11 mouse cellular contexts compared by ENCODE assay signal in genomic region chr16:7527923-7528776, GRCm38 (mm10).
DNase-seq lines count a peak whose midpoint lies in the region; ATAC-seq lines count a peak whose summit lies in the region.
"Had no signal": no experiment of that assay in that cellular context is flagged by ENCODE, and none has a peak within 500 bp of the region (broad histone marks: within the 10 kb centered on the region; RNA-seq: fewer than 3 reads in every experiment).

No protein-coding gene starts in this region.

- no peak overlapping the region for H3K4me3 ChIP-seq in embryonic facial prominence, embryonic 10.5 days
- H3K4me3 ChIP-seq in forebrain, embryonic 16.5 days (replicated peaks; ENCODE audit: low read length): no peak overlapping the region
- no peak overlapping the region for H3K4me3 ChIP-seq in limb, embryonic 15.5 days
- H3K4me3 ChIP-seq: kidney, embryonic 15.5 days had no signal

- intact Hi-C loops in left cerebral cortex, postnatal 36 days (cut with DNase I): no loop called here

- H3K4me2 ChIP-seq in forebrain, embryonic 16.5 days (ENCODE audit: low read length): peak overlapping the region; percentile 16
- H3K4me2 ChIP-seq in limb, embryonic 15.5 days: peak overlapping the region; percentile 20; the same call in 1 of the 2 replicates
- H3K4me2 ChIP-seq: kidney, embryonic 15.5 days had no signal

- H3K4me1 ChIP-seq in embryonic facial prominence, embryonic 10.5 days: peaks cover 14% of the 10 kb centered on the region
- peaks cover 16% of the 10 kb centered on the region for H3K4me1 ChIP-seq in forebrain, embryonic 16.5 days (replicated peaks; ENCODE audit: control insufficient read depth, insufficient read depth, low read length)
- H3K4me1 ChIP-seq in limb, embryonic 15.5 days: peaks cover 15% of the 10 kb centered on the region; the same call in 1 of the 2 replicates

- WGBS in embryonic facial prominence, embryonic 10.5 days: 50% methylated on average over 6 of the region's 6 CpGs
- 12% methylated on average over 6 of the region's 6 CpGs for WGBS in forebrain, embryonic 16.5 days
- WGBS in limb, embryonic 15.5 days: 18% methylated on average over 6 of the region's 6 CpGs

- no peaks in the 10 kb centered on the region for H3K9me3 ChIP-seq in embryonic facial prominence, embryonic 10.5 days
- H3K9me3 ChIP-seq in forebrain, embryonic 16.5 days (ENCODE audit: control insufficient read depth, low read length): no peaks in the 10 kb centered on the region
- H3K9me3 ChIP-seq in limb, embryonic 15.5 days: no peaks in the 10 kb centered on the region
- H3K9me3 ChIP-seq: kidney, embryonic 15.5 days had no signal

- no peak for ATAC-seq in cerebellum, adult (ENCODE audit: insufficient number of reproducible peaks, low FRiP score, low TSS enrichment)
- peak; percentile 91 for ATAC-seq in forebrain, embryonic 16.5 days
- ATAC-seq in limb, embryonic 15.5 days (ENCODE audit: insufficient number of reproducible peaks, low FRiP score, low TSS enrichment, low read depth): no peak

- no peak overlapping the region; the same call in 1 of the 2 replicates for H3K9ac ChIP-seq in forebrain, embryonic 16.5 days (replicated peaks; ENCODE audit: low read depth, low read length)
- H3K9ac ChIP-seq in limb, embryonic 15.5 days: no peak overlapping the region
- H3K9ac ChIP-seq: kidney, embryonic 15.5 days had no signal

- no peaks in the 10 kb centered on the region for H3K27me3 ChIP-seq in embryonic facial prominence, embryonic 10.5 days (replicated peaks; ENCODE audit: low read depth, poor library complexity, severe bottlenecking)
- 0 out of 2 replicates have a peak, but pooled peaks cover 3% of the 10 kb centered on the region for H3K27me3 ChIP-seq in forebrain, embryonic 16.5 days (replicated peaks; ENCODE audit: control insufficient read depth, insufficient read depth, low read length)
- H3K27me3 ChIP-seq in limb, embryonic 15.5 days: no peaks in the 10 kb centered on the region
- H3K27me3 ChIP-seq: kidney, embryonic 15.5 days had no signal

- peak; percentile 9 to 24 for DNase-seq in cerebellum, postnatal 10 days
- DNase-seq in embryonic facial prominence, embryonic 10.5 days (ENCODE audit: low spot score): no peak
- no peak for DNase-seq in frontal cortex, postnatal 36 days (ENCODE audit: low spot score in 2 of 2)
- DNase-seq in adrenal gland, postnatal 10 days: no peak
- DNase-seq in left cerebral cortex, postnatal 36 days (ENCODE audit: low spot score in 2 of 2): no peak
- DNase-seq: lung, adult 18-20 months; spleen, adult 18-20 months had no signal

- no peaks in the 10 kb centered on the region for H3K36me3 ChIP-seq in embryonic facial prominence, embryonic 10.5 days (replicated peaks)
- H3K36me3 ChIP-seq in forebrain, embryonic 16.5 days (ENCODE audit: control insufficient read depth, insufficient read depth): no peaks in the 10 kb centered on the region
- no peaks in the 10 kb centered on the region for H3K36me3 ChIP-seq in limb, embryonic 15.5 days
- H3K36me3 ChIP-seq: kidney, embryonic 15.5 days had no signal

- peak overlapping the region; percentile 69; the same call in 1 of the 2 replicates for H3K27ac ChIP-seq in embryonic facial prominence, embryonic 10.5 days (replicated peaks)
- H3K27ac ChIP-seq in forebrain, embryonic 16.5 days (ENCODE audit: low read length): peak overlapping the region; percentile 16; the same call in 1 of the 2 replicates
- H3K27ac ChIP-seq in limb, embryonic 15.5 days: peak overlapping the region; percentile 67
- H3K27ac ChIP-seq: kidney, embryonic 15.5 days had no signal

Comparison
In these comparisons a context has a peak if more than half of its experiments do, and no peak if none do; other contexts are left out.
1. DNase-seq: peak in cerebellum, postnatal 10 days (2 of 2); none in embryonic facial prominence, embryonic 10.5 days (single experiment), frontal cortex, postnatal 36 days (0 of 2), adrenal gland, postnatal 10 days (single experiment) and left cerebral cortex, postnatal 36 days (0 of 2).
2. H3K27ac ChIP-seq: peak in every context shown above with its lines; median percentile 69 in embryonic facial prominence, embryonic 10.5 days; 67 in limb, embryonic 15.5 days; 16 in forebrain, embryonic 16.5 days.